Mouse (Mus musculus) heart, embryonic 13.5 days (tissue): ENCODE results near the gene Slc16a12. TPM values are rescaled to one million over a fixed set of nuclear protein-coding genes. Genes with fewer than 3 reads are reported as not detected.

Experiments used
- ATAC-seq: fragments of 200-750 bp; cut with Nextera tagmentation; 2 replicates; pipeline ENCODE4 v1.8.0; 2017; ENCODE audit warnings: moderate TSS enrichment; ENCODE audit not compliant: insufficient number of reproducible peaks, low FRiP score, low TSS enrichment; ENCODE audit errors: extremely low read depth
- H3K27ac ChIP-seq: fragments of 300-500 bp; sonication (generic); replicated peaks from 2 replicates; pipeline ENCODE4 v1.5.1; 2015; ENCODE audit warnings: moderate library complexity, mild to moderate bottlenecking, inconsistent platforms
- H3K27me3 ChIP-seq: fragments of 300-500 bp; sonication (generic); replicated peaks from 2 replicates; pipeline ENCODE4 v1.6.1; 2015; ENCODE audit warnings: mild to moderate bottlenecking, inconsistent platforms
- H3K36me3 ChIP-seq: fragments of 300-500 bp; sonication (generic); 2 replicates; pipeline ENCODE4 v1.6.1; 2015; ENCODE audit warnings: mild to moderate bottlenecking, inconsistent platforms
- H3K4me1 ChIP-seq: fragments of 300-500 bp; sonication (generic); 2 replicates; pipeline ENCODE4 v1.6.1; 2015; ENCODE audit warnings: inconsistent platforms
- H3K4me2 ChIP-seq: fragments of 300-500 bp; sonication (generic); 2 replicates; pipeline ENCODE4 v1.6.1; 2015; ENCODE audit warnings: inconsistent platforms, mild to moderate bottlenecking, moderate library complexity
- H3K4me3 ChIP-seq: fragments of 300-500 bp; sonication (generic); 2 replicates; pipeline ENCODE4 v1.5.1; 2015; ENCODE audit warnings: moderate library complexity, mild to moderate bottlenecking, inconsistent platforms
- H3K9ac ChIP-seq: fragments of 300-500 bp; sonication (generic); 2 replicates; pipeline ENCODE4 v1.6.1; 2015; ENCODE audit warnings: inconsistent platforms, mild to moderate bottlenecking, moderate library complexity
- H3K9me3 ChIP-seq: fragments of 300-500 bp; sonication (generic); 2 replicates; pipeline ENCODE4 v1.6.1; 2016; ENCODE audit warnings: inconsistent platforms
- WGBS: fragments of 180-500 bp; shearing (Covaris S2); methylation state at CpG from one replicate; pipeline ENCODE4 v1.1.7; 2015; ENCODE audit warnings: mixed read lengths; 5-methylcytosine and 5-hydroxymethylcytosine counted together
- polyA plus RNA-seq: library from polyadenylated mRNA; unstranded; fragments of >200 nt; fragmentation: Nextera tagmentation; extraction: Ambion mirVana; gene quantifications from 2 replicates; pipeline ENCODE4 v1.2.1, GENCODE M21; 2015

The Slc16a12 gene
- polyA plus RNA-seq, 1 experiment from 2014 or later = 16.4 TPM

- Histone ChIP-seq H3K4me1 (peaks cover 16% of the 10 kb centered on the region; the same call in 1 of the 2 replicates), H3K9ac (no peak overlapping the region), H3K27me3 (no peaks in the 10 kb centered on the region), H3K9me3 (no peaks in the 10 kb centered on the region), H3K4me2 (no peak overlapping the region), H3K36me3 (no peaks in the 10 kb centered on the region), H3K27ac (no peak overlapping the region), H3K4me3 (no peak overlapping the region)
- WGBS = 72% methylated on average over 1 of the region's 1 CpGs
- ATAC-seq = no peak
Observed at GRCm38 (mm10) chr19:34726254-34726962, 20.7 kb downstream of the Slc16a12 start.

- WGBS = 48% methylated on average over 5 of the region's 5 CpGs
- Histone ChIP-seq H3K9me3 (no peaks in the 10 kb centered on the region), H3K27me3 (no peaks in the 10 kb centered on the region), H3K36me3 (no peaks in the 10 kb centered on the region), H3K4me3 (no peak overlapping the region), H3K4me2 (no peak overlapping the region), H3K27ac (no peak overlapping the region), H3K9ac (no peak overlapping the region), H3K4me1 (peaks cover 20% of the 10 kb centered on the region)
- ATAC-seq = no peak
Observed at GRCm38 (mm10) chr19:34725418-34725817, 21.7 kb downstream of the Slc16a12 start.

- Histone ChIP-seq H3K4me1 (peaks cover 20% of the 10 kb centered on the region), H3K27me3 (no peaks in the 10 kb centered on the region), H3K27ac (no peak overlapping the region), H3K4me2 (no peak overlapping the region), H3K9me3 (no peaks in the 10 kb centered on the region), H3K4me3 (no peak overlapping the region), H3K36me3 (no peaks in the 10 kb centered on the region), H3K9ac (no peak overlapping the region)
- 78% methylated on average over 4 of the region's 4 CpGs for WGBS
- no peak for ATAC-seq
Observed at GRCm38 (mm10) chr19:34724598-34724997, 22.5 kb downstream of the Slc16a12 start.

GRCm38 (mm10) chr19:34722541-34722940 lies 24.5 kb downstream of the Slc16a12 start:
- no peaks in the 10 kb centered on the region for H3K27me3 ChIP-seq
- no peaks in the 10 kb centered on the region for H3K36me3 ChIP-seq
- no peaks in the 10 kb centered on the region for H3K9me3 ChIP-seq
- no peak overlapping the region for H3K4me2 ChIP-seq
- WGBS = 66% methylated on average over 3 of the region's 3 CpGs
- ATAC-seq = no peak
- no peak overlapping the region for H3K27ac ChIP-seq
- H3K4me3 ChIP-seq = no peak overlapping the region
- H3K9ac ChIP-seq = no peak overlapping the region
- H3K4me1 ChIP-seq = peaks cover 20% of the 10 kb centered on the region

- Histone ChIP-seq H3K27me3 (no peaks in the 10 kb centered on the region), H3K36me3 (no peaks in the 10 kb centered on the region), H3K9ac (no peak overlapping the region), H3K27ac (no peak overlapping the region), H3K9me3 (no peaks in the 10 kb centered on the region), H3K4me3 (no peak overlapping the region), H3K4me2 (no peak overlapping the region), H3K4me1 (peaks cover 16% of the 10 kb centered on the region)
- ATAC-seq = no peak
Observed at GRCm38 (mm10) chr19:34720130-34720529, 27.0 kb downstream of the Slc16a12 start.

GRCm38 (mm10) chr19:34718963-34719362 lies 28.1 kb downstream of the Slc16a12 start:
- no peak for ATAC-seq
- Histone ChIP-seq H3K27ac (no peak overlapping the region), H3K4me3 (no peak overlapping the region), H3K27me3 (no peaks in the 10 kb centered on the region), H3K9me3 (no peaks in the 10 kb centered on the region), H3K36me3 (no peaks in the 10 kb centered on the region), H3K4me1 (peaks cover 9% of the 10 kb centered on the region), H3K4me2 (no peak overlapping the region), H3K9ac (no peak overlapping the region)
- 69% methylated on average over 5 of the region's 5 CpGs for WGBS

- Histone ChIP-seq H3K9ac (no peak overlapping the region), H3K27me3 (no peaks in the 10 kb centered on the region), H3K4me1 (peaks cover 9% of the 10 kb centered on the region), H3K4me2 (no peak overlapping the region), H3K4me3 (no peak overlapping the region), H3K9me3 (no peaks in the 10 kb centered on the region), H3K27ac (no peak overlapping the region), H3K36me3 (no peaks in the 10 kb centered on the region)
- WGBS = 46% methylated on average over 2 of the region's 2 CpGs
- ATAC-seq = no peak
Observed at GRCm38 (mm10) chr19:34718478-34718877, 28.6 kb downstream of the Slc16a12 start.

- no peaks in the 10 kb centered on the region for H3K36me3 ChIP-seq
- no peaks in the 10 kb centered on the region for H3K27me3 ChIP-seq
- H3K4me1 ChIP-seq = peaks cover 10% of the 10 kb centered on the region; the same call in 1 of the 2 replicates
- no peak overlapping the region for H3K27ac ChIP-seq
- no peak overlapping the region for H3K9ac ChIP-seq
- H3K4me2 ChIP-seq = no peak overlapping the region
- no peaks in the 10 kb centered on the region for H3K9me3 ChIP-seq
- WGBS = 76% methylated on average over 1 of the region's 1 CpGs
- no peak for ATAC-seq
- no peak overlapping the region for H3K4me3 ChIP-seq
Observed at GRCm38 (mm10) chr19:34715895-34716294, 31.2 kb downstream of the Slc16a12 start.

GRCm38 (mm10) chr19:34714250-34714666 lies 32.8 kb downstream of the Slc16a12 start:
- Histone ChIP-seq H3K36me3 (no peaks in the 10 kb centered on the region), H3K27ac (no peak overlapping the region), H3K4me2 (no peak overlapping the region), H3K4me1 (0 out of 2 replicates have a peak, but pooled peaks cover 5% of the 10 kb centered on the region), H3K27me3 (no peaks in the 10 kb centered on the region), H3K4me3 (no peak overlapping the region), H3K9ac (no peak overlapping the region), H3K9me3 (no peaks in the 10 kb centered on the region)
- no peak for ATAC-seq
- WGBS = 76% methylated on average over 5 of the region's 5 CpGs

- Histone ChIP-seq H3K4me2 (no peak overlapping the region), H3K36me3 (no peaks in the 10 kb centered on the region), H3K27me3 (no peaks in the 10 kb centered on the region), H3K4me1 (peaks cover 11% of the 10 kb centered on the region), H3K9ac (no peak overlapping the region), H3K4me3 (no peak overlapping the region), H3K27ac (no peak overlapping the region), H3K9me3 (no peaks in the 10 kb centered on the region)
- WGBS = 64% methylated on average over 2 of the region's 2 CpGs
- ATAC-seq = no peak
Observed at GRCm38 (mm10) chr19:34712050-34712449, 35.0 kb downstream of the Slc16a12 start.

- Histone ChIP-seq H3K36me3 (no peaks in the 10 kb centered on the region), H3K27ac (no peak overlapping the region), H3K9me3 (no peaks in the 10 kb centered on the region), H3K4me2 (no peak overlapping the region), H3K27me3 (no peaks in the 10 kb centered on the region), H3K4me3 (no peak overlapping the region), H3K9ac (no peak overlapping the region), H3K4me1 (peaks cover 25% of the 10 kb centered on the region)
- WGBS = 83% methylated on average over 2 of the region's 2 CpGs
- ATAC-seq = no peak
Observed at GRCm38 (mm10) chr19:34708221-34708620, 38.9 kb downstream of the Slc16a12 start.

GRCm38 (mm10) chr19:34707571-34707970 lies 39.5 kb downstream of the Slc16a12 start:
- Histone ChIP-seq H3K27ac (no peak overlapping the region), H3K9ac (no peak overlapping the region), H3K4me3 (no peak overlapping the region), H3K36me3 (no peaks in the 10 kb centered on the region), H3K27me3 (no peaks in the 10 kb centered on the region), H3K4me1 (peaks cover 24% of the 10 kb centered on the region), H3K4me2 (no peak overlapping the region), H3K9me3 (no peaks in the 10 kb centered on the region)
- ATAC-seq = no peak
- 68% methylated on average over 2 of the region's 2 CpGs for WGBS
